Mouse (Mus musculus) G1E-ER4 (cell line): ENCODE results near the gene Gm45623. TPM values are rescaled to one million over a fixed set of nuclear protein-coding genes. Genes with fewer than 3 reads are reported as not detected.
A peak's percentile ranks its signal among the peaks of the same experiment; 100 is the strongest.

ENCODE experiments used
- GATA1 ChIP-seq: IDR thresholded peaks from one replicate; pipeline ENCODE4 v1.8.0; 2012; ENCODE audit warnings: low read length, inconsistent platforms
- polyA plus RNA-seq: library from polyadenylated mRNA; stranded (reverse); fragments of >175 nt; gene quantifications from 2 replicates; pipeline ENCODE4 v1.2.3, GENCODE M21; 2012

The Gm45623 gene
- polyA plus RNA-seq, 1 experiment, result not detected

- TF ChIP-seq GATA1, result no peak
Measured at GRCm38 (mm10) chr13:56735212-56735875, 18.3 kb downstream of the Gm45623 start.

- TF ChIP-seq GATA1, result no peak
Measured at GRCm38 (mm10) chr13:56734617-56735016, 19.0 kb downstream of the Gm45623 start.

- no peak for TF ChIP-seq GATA1
Measured at GRCm38 (mm10) chr13:56729046-56729445, 24.6 kb downstream of the Gm45623 start.

- TF ChIP-seq GATA1, result no peak
Measured at GRCm38 (mm10) chr13:56726551-56726950, 27.1 kb downstream of the Gm45623 start.

- no peak for TF ChIP-seq GATA1
Measured at GRCm38 (mm10) chr13:56712221-56712620, 41.4 kb downstream of the Gm45623 start.

GRCm38 (mm10) chr13:56710620-56711019 is 43.0 kb downstream of the Gm45623 start:
- TF ChIP-seq GATA1, result no peak

- TF ChIP-seq GATA1, result no peak
Measured at GRCm38 (mm10) chr13:56707606-56708005, 46.0 kb downstream of the Gm45623 start.

GRCm38 (mm10) chr13:56707111-56707510 is 46.5 kb downstream of the Gm45623 start:
- no peak for TF ChIP-seq GATA1

- no peak for TF ChIP-seq GATA1
Measured at GRCm38 (mm10) chr13:56704596-56704995, 49.0 kb downstream of the Gm45623 start.

GRCm38 (mm10) chr13:56703871-56704321 is 49.7 kb downstream of the Gm45623 start:
- TF ChIP-seq GATA1, result peak; percentile 54

GRCm38 (mm10) chr13:56703222-56703870 is 50.3 kb downstream of the Gm45623 start:
- no peak for TF ChIP-seq GATA1

- no peak for TF ChIP-seq GATA1
Measured at GRCm38 (mm10) chr13:56702469-56703221, 51.0 kb downstream of the Gm45623 start, which contains the start of gene Smad5. Gene Smad5 (plus strand): TSS chr13:56703010.

Other genes with a start within 250 kb of the Gm45623 start
- gene Fbxl21, start 231.4 kb downstream of the Gm45623 start, polyA plus RNA-seq, result not detected in 2 replicates
- gene Lect2, start 205.3 kb downstream of the Gm45623 start, polyA plus RNA-seq, result not detected in 2 replicates
- not detected in 2 replicates for gene Tgfbi, start 144.3 kb downstream of the Gm45623 start, polyA plus RNA-seq
- gene Smad5, start 50.8 kb downstream of the Gm45623 start, polyA plus RNA-seq, result 2.7 and 3.5 TPM in 2 replicates
- gene Trpc7, start 142.2 kb upstream of the Gm45623 start, polyA plus RNA-seq, result not detected in 2 replicates